Mouse (Mus musculus) CH12.LX (cell line): ENCODE measurements at regions not wholly inside any gene's neighbourhood (a gene's known extent, or its start where the extent isn't known, plus 50 kb on each side); places are given as distances from the start of the nearest gene placed in this dataset.

Experiments used
- DNase-seq: peaks from one replicate; pipeline ENCODE4 v3.0.0-alpha.2; 2013; ENCODE audit errors: extremely low read depth
- H3K27ac ChIP-seq: 2 replicates; pipeline ENCODE4 v1.5.1; 2012; ENCODE audit warnings: low read depth, mild to moderate bottlenecking, control low read depth, moderate library complexity; ENCODE audit not compliant: insufficient read depth
- H3K27me3 ChIP-seq: replicated peaks from 2 replicates; pipeline ENCODE3; 2012; ENCODE audit warnings: inconsistent platforms
- H3K36me3 ChIP-seq, 2 experiments: replicated peaks in 1 of 2; 2 replicates each; pipeline versions ENCODE3 to v1.6.1; 2012; ENCODE audit warnings: inconsistent platforms in 1 of 2, low read length in 1 of 2, mild to moderate bottlenecking in 1 of 2, mixed read lengths in 1 of 2, moderate library complexity in 1 of 2; ENCODE audit not compliant: control insufficient read depth in 1 of 2, insufficient read depth in 1 of 2
- H3K4me1 ChIP-seq, 2 experiments: 2 replicates each; pipeline ENCODE4 v1.6.1; 2012; ENCODE audit warnings: inconsistent platforms in 1 of 2, moderate library complexity in 1 of 2; ENCODE audit not compliant: insufficient read depth in 2 of 2, control insufficient read depth in 1 of 2
- H3K4me2 ChIP-seq: 2 replicates; pipeline ENCODE4 v1.6.1; 2012; ENCODE audit warnings: low read depth, mild to moderate bottlenecking, control low read depth; ENCODE audit not compliant: poor library complexity, insufficient read depth, severe bottlenecking
- H3K4me3 ChIP-seq, 3 experiments: fragments of 150-350 bp in 1 of 3; sonication (generic) in 1 of 3; replicated peaks in 1 of 3; 2 replicates each; pipeline versions ENCODE3 to v1.5.1; 2011 to 2012; ENCODE audit warnings: low read depth in 2 of 3, low read length in 2 of 3, mild to moderate bottlenecking in 2 of 3, moderate library complexity in 2 of 3, control low read depth in 1 of 3, improper control_type of control experiment in 1 of 3, inconsistent platforms in 1 of 3, mixed read lengths in 1 of 3; ENCODE audit not compliant: poor library complexity in 1 of 3
- H3K79me2 ChIP-seq: replicated peaks from 2 replicates; pipeline ENCODE4 v1.6.1; 2012; ENCODE audit warnings: mild to moderate bottlenecking, moderate library complexity; ENCODE audit not compliant: control insufficient read depth, poor library complexity, insufficient read depth, severe bottlenecking; ENCODE audit errors: extremely low read depth
- H3K9ac ChIP-seq: 2 replicates; pipeline ENCODE4 v1.6.1; 2012; ENCODE audit warnings: low read depth, mild to moderate bottlenecking, control low read depth, moderate library complexity; ENCODE audit not compliant: insufficient read depth
- H3K9me3 ChIP-seq: replicated peaks from 2 replicates; pipeline ENCODE3; 2012; ENCODE audit warnings: low read length, inconsistent platforms, mixed read lengths
- BHLHE40 ChIP-seq: IDR thresholded peaks from 2 replicates; pipeline ENCODE4 v1.6.1; 2011; ENCODE audit warnings: mild to moderate bottlenecking, low read depth, low read length, improper control_type of control experiment
- CHD2 ChIP-seq: IDR thresholded peaks from 2 replicates; pipeline ENCODE4 v1.6.1; 2011; ENCODE audit warnings: low read length, improper control_type of control experiment
- HCFC1 ChIP-seq: IDR thresholded peaks from 2 replicates; pipeline ENCODE4 v1.6.1; 2012; ENCODE audit warnings: low read depth, mild to moderate bottlenecking, inconsistent platforms, low read length, improper control_type of control experiment
- JUND ChIP-seq: conservative IDR thresholded peaks from 2 replicates; pipeline ENCODE4 v1.6.1; 2011; ENCODE audit warnings: low read depth, low read length, improper control_type of control experiment
- MAX ChIP-seq: IDR thresholded peaks from 2 replicates; pipeline ENCODE4 v1.6.1; 2011; ENCODE audit warnings: low read length, improper control_type of control experiment
- MXI1 ChIP-seq: IDR thresholded peaks from 2 replicates; pipeline ENCODE4 v1.6.1; 2011; ENCODE audit warnings: mild to moderate bottlenecking, low read depth, low read length, improper control_type of control experiment
- NELFE ChIP-seq: IDR thresholded peaks from 2 replicates; pipeline ENCODE4 v1.6.1; 2011; ENCODE audit warnings: low read depth, low read length, improper control_type of control experiment
- RCOR1 ChIP-seq: conservative IDR thresholded peaks from 2 replicates; pipeline ENCODE4 v1.6.1; 2012; ENCODE audit warnings: low read depth, mild to moderate bottlenecking, inconsistent platforms, low read length, improper control_type of control experiment
- TBP ChIP-seq: conservative IDR thresholded peaks from 2 replicates; pipeline ENCODE4 v1.6.1; 2011; ENCODE audit warnings: low read depth, low read length, improper control_type of control experiment
- ZC3H11A ChIP-seq: IDR thresholded peaks from 2 replicates; pipeline ENCODE4 v1.6.1; 2012; ENCODE audit warnings: low read depth, mild to moderate bottlenecking, inconsistent platforms, low read length, improper control_type of control experiment
- ZKSCAN1 ChIP-seq: IDR thresholded peaks from 2 replicates; pipeline ENCODE4 v1.6.1; 2012; ENCODE audit warnings: low read depth, inconsistent platforms, low read length, improper control_type of control experiment, borderline replicate concordance
- dilution Hi-C: fragments of 300-500 bp; cut with MboI; formaldehyde crosslinking; loops from 2 replicates; pipeline ENCODE4 v1.14.3; 2020; ENCODE audit warnings: low sequenced_read_pairs; ENCODE audit not compliant: extremely low pct_unique_long_range_greater_than_20kb, extremely low pct_ligation_motif_present
- in situ Hi-C: fragments of 300-500 bp; cut with MboI; formaldehyde crosslinking; loops from 3 replicates; pipeline ENCODE4 v1.14.3; 2019; ENCODE audit warnings: low sequenced_read_pairs, low pct_ligation_motif_present, low pct_unique_long_range_greater_than_20kb, mixed read lengths

GRCm38 (mm10) chr3:48771709-48772108 is 985.4 kb downstream of the Pcdh18 start:
- Histone ChIP-seq H3K36me3 (no peaks in the 10 kb centered on the region), H3K4me2 (no peak overlapping the region), H3K4me3 (no peak overlapping the region), H3K79me2 (no peaks in the 10 kb centered on the region), H3K4me1 (no peaks in the 10 kb centered on the region), H3K27me3 (no peaks in the 10 kb centered on the region), H3K9me3 (peaks cover 19% of the 10 kb centered on the region), H3K9ac (no peak overlapping the region), H3K27ac (no peak overlapping the region)
- TF ChIP-seq TBP (no peak), BHLHE40 (no peak), ZKSCAN1 (no peak), JUND (no peak), CHD2 (no peak), HCFC1 (no peak), NELFE (no peak), MAX (no peak), ZC3H11A (no peak), MXI1 (no peak), RCOR1 (no peak)
- dilution Hi-C loops (no loop called here), in situ Hi-C loops (no loop called here)
- no peak for DNase-seq
